Mouse (Mus musculus): ENCODE measurements around the gene Rbfox3.
A peak's percentile ranks its signal among the peaks of the same experiment; 100 is the strongest.

The Rbfox3 gene

GRCm38 (mm10) chr11:118604206-118604605, 307.2 kb downstream of the Rbfox3 start:
- DNase-seq (ENCODE audit: low spot score), result no peak

DNA sequence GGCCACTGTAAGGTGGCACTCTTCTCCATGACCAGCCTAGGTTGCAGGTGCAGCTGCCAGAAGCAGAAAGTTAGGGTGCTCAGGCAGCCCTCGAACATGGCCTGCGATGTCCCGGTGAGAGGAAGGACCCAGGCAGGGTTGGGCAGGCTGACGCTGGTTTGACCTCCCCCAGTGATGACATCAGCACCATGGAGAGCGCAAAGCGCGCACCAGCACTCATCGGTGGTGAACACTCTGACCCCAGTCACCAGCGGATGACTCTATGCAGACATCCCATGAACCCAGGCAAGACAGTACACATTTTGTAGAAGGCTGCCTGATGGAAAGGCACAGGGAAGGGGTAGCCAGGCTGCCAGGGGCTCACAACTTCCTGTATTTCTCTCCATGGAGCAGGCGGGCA, 308.3 kb downstream of the Rbfox3 start:
- DNase-seq (ENCODE audit: low spot score), result peak; percentile 45

- DNase-seq (ENCODE audit: low spot score), result no peak
These were observed 309.9 kb downstream of the Rbfox3 start for GRCm38 (mm10) chr11:118601484-118601883.

- DNase-seq (ENCODE audit: low spot score), result no peak
These were observed 311.2 kb downstream of the Rbfox3 start for GRCm38 (mm10) chr11:118600168-118600567.

DNA sequence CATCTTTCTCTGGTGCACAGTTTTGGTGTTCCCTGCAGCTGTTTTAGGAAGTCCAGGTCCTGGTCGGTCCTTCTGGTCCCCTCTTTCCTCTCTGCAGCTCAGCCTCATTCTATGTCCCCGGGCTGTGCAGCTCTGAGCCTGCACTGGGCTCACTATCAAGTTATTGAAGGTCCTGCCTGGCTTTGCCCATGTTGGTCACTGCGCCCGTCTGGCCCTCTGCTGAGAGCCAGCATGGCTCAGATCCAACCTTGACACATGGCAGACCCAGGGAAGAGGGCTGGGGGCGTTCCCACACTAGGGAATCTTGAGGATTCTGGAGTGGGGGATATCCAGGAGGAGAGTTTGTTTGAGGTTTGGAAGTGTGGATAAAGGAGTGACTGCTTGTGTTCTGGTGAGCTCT, 312.7 kb downstream of the Rbfox3 start:
- DNase-seq (ENCODE audit: low spot score), result no peak

DNA sequence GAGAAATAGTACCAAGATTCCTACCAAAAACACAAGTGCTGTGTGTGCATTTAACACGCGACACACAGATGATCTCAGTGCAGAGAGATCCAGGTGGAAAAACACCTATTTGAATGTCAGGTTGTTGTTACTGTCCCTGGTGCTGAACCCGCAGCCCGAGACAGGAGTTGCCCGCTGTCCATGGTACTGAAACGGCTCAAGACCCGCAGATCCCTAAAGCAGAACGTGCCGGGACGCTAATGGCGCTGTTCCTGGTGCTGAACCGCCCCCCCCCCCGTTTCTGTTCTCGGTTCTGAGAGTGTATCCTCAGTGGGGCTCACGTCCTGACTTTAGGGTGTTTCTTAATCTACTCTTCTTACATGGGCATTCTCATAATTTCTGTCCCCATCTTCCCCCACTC, 326.6 kb downstream of the Rbfox3 start:
- peak; percentile 75 for DNase-seq (ENCODE audit: low spot score)

- DNase-seq (ENCODE audit: low spot score), result no peak
These were observed 327.4 kb downstream of the Rbfox3 start for GRCm38 (mm10) chr11:118583989-118584388.

- DNase-seq (ENCODE audit: low spot score), result no peak
These were observed 327.8 kb downstream of the Rbfox3 start for GRCm38 (mm10) chr11:118583573-118583972.

DNA sequence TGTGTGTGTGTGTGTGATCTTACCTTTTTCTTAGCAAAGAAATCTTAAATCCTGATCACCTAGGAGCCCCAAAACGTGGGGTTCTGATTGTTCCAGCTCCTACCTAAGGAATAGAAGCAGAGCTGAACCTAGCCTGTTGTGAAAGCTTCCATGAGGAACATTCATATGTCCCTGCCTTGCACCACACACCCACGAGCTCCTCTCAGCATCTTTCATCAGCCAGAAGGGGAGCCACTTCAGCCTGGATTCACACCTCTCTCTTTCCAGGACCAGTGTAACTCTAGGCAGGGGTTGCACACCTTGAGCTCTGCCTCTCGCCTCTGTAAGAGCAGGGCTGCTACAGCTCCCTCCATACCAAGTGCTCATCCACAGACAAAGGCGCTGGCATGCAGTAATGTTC, 330.4 kb downstream of the Rbfox3 start:
- no peak for DNase-seq (ENCODE audit: low spot score)

DNA sequence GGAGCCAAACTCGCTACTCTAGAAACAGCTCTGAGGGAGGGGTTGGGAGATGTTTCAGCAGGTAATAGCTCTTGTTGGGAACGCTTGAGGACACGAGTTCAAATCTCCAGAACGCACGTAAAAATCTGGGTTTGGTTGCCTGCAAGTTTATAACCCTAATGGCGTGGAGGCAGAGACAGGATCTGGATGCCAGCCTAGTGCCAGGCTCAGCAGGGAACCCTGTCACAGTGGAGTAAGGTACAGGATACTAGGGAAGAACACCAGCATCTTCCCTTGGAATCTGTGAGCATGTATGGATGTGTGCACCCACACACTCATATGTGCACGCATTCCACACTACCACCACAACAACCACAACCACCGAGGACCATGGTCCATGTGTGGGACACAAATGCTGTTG, 331.8 kb downstream of the Rbfox3 start:
- DNase-seq (ENCODE audit: low spot score), result no peak

- no peak for DNase-seq (ENCODE audit: low spot score)
These were observed 334.1 kb downstream of the Rbfox3 start for GRCm38 (mm10) chr11:118577271-118577670.

DNA sequence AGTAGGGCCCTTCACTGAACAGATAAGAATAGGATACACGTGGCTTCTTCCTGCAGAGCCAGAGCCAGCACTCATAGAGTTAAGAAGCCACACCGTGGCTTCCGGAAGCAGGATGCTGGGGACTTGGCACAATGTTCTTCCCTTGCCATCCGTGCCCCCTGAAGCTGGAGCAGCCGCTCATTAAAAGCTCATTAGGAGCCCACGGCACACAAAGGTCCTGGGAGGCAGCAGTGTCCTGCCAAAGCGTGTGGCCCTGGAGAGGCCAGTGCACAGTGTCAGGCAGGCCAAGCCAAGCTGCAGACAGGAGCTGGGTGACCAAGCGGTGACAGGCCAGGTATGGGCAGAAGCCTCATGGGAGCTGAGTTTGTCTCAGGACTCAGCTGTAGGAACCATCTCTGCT, 334.8 kb downstream of the Rbfox3 start:
- no peak for DNase-seq (ENCODE audit: low spot score)

GRCm38 (mm10) chr11:118574418-118574817, 337.0 kb downstream of the Rbfox3 start:
- no peak for DNase-seq (ENCODE audit: low spot score)

- peak; percentile 20 for DNase-seq (ENCODE audit: low spot score)
These were observed 337.8 kb downstream of the Rbfox3 start for GRCm38 (mm10) chr11:118573569-118573968.

GRCm38 (mm10) chr11:118573000-118573399, 338.4 kb downstream of the Rbfox3 start:
- DNase-seq (ENCODE audit: low spot score), result no peak

DNA sequence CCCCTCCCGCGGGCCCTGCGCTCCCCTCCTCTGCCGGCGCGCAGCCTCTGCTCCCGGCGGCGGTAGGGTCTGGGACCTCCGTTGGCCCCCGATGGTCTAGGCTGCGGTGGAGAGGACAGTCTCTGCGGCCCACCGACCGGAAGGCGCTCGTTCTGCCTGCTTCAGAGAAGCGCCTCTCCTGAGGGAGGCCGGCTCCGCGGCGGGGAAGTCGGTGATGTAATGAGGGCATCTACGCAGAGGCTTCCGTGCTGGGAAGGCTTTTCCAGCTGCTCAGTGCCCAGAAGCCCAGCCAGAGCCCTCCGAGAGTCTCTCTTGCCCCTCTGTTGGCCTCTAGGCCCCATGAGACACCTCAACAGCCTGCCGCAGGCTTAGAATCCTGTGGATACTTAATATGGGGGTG, 341.2 kb downstream of the Rbfox3 start:
- DNase-seq (ENCODE audit: low spot score), result no peak

- DNase-seq (ENCODE audit: low spot score), result no peak
These were observed 341.8 kb downstream of the Rbfox3 start for GRCm38 (mm10) chr11:118569571-118570062.

DNA sequence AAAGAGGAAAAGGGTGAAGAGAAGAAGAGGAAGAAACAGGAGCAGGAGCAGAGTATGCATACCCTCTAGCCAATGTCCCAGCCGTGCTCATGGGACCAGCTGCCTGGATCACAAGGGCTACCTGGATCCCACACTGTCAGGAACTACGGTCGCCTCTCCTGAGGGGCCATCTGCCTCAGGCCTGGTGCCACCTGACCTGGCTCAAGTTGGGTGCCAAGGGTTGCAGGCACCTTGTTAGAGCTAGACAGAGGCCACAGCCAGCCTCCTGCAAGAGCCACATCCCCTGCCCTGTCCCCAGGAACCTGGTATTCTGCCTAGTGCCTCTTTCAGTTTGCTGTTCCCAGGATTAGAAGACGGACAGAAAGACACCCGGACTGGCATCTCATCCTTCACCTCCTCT, 347.5 kb downstream of the Rbfox3 start:
- no peak for DNase-seq (ENCODE audit: low spot score)

- no peak for DNase-seq (ENCODE audit: low spot score)
These were observed 348.6 kb downstream of the Rbfox3 start for GRCm38 (mm10) chr11:118562847-118563246.

DNA sequence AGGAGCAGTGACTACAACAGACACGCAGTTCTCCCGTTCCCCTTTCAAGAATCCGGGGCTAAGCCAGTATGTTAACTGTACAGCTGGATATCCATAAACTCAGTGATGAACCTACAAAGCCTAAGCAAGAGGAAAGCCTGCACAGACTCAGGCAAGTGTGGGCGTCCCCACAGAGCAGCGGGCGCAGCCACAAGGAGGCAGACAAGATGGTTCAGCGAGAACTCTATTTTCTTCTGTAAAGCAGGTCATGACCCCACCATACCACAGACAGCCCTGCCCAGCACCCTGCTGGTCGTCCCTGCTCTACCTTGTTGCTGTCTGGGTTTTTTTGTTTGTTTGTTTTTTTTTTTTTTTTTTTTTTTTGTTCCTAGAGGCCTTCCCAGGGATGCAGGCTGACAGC, 353.2 kb downstream of the Rbfox3 start:
- no peak for DNase-seq (ENCODE audit: low spot score)

GRCm38 (mm10) chr11:118555631-118556030, 355.8 kb downstream of the Rbfox3 start:
- no peak for DNase-seq (ENCODE audit: low spot score)

- no peak for DNase-seq (ENCODE audit: low spot score)
These were observed 356.9 kb downstream of the Rbfox3 start for GRCm38 (mm10) chr11:118554542-118554941.

DNA sequence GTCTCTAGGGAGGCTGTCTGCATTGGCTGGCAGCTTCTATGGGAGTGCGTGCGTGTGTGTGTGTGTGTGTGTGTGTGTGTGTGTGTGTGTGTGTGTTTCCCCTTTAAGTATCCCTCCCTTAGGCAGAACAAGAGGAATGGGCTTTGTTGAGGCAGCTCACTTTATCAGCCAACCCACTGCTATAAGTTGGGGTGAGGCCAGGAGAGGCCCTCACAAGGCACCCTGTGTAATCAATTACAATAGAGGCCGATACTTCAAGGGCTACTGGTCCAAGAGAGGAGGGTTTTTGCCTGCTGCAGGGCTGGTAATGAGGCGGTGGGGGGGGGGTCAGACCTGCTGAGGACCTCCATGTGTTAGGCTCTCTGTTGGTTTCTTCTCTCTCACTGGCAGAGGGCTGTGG, 357.5 kb downstream of the Rbfox3 start:
- no peak for DNase-seq (ENCODE audit: low spot score)

DNA sequence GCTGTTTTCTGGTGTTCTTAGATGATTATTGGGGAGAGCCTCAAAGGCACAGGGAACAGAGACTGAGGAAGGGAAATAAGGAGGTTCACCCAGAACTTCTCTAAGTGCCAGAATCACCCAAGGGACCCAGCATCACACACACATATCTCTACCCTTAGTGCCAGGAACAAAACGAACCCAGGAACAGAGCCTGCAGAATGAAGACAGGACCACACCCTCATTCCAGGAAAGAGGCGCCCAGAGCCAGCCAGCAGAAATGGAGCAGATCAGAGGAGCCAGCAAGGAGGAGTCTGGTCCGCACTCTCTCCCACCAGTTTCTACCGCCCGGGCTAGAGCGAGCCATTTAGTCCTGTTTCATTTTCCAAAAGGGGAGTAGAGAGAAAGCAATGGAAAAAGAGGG, 358.4 kb downstream of the Rbfox3 start:
- no peak for DNase-seq (ENCODE audit: low spot score)

DNA sequence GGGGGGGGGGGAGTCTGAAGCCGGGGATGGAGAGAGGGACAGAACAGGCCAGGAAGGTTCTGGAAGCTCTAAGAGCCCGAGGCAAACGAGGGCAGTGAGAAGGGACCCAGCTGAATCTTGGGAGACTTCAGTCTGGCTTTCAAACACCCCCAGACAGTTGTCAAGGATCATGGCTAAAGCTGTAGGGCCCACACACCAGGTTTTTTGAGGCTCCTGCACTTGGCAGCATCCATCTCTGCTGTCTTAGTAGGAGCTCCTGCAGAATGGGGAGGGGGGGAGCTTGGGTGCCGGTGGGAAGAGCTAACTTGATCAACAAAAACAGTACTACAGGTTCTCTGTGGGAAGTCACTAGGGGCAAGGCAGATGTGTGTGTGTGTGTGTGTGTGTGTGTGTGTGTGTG, 358.9 kb downstream of the Rbfox3 start:
- no peak for DNase-seq (ENCODE audit: low spot score)

Data from ovary, postnatal 36 days (tissue).